Comparison of ENCODE assay signal across 1 mouse cellular context in genomic region chr9:107602068-107602648, GRCm38 (mm10).
TF ChIP-seq lines count a peak whose summit lies in the region.

No protein-coding gene starts in this region.

TF ChIP-seq in CH12.LX, 34 proteins besides CTCF, POLR2A, EP300 and RAD21 (continued from another document):
- TF ChIP-seq ZC3H11A (IDR thresholded peaks at IDR 0.05; ENCODE audit: low read depth, low read length) (peak; percentile 92), MAZ (IDR thresholded peaks at IDR 0.05; ENCODE audit: low read depth, low read length) (no peak), RCOR1 (conservative IDR thresholded peaks at IDR 0.05; ENCODE audit: low read depth, low read length) (no peak), HCFC1 (IDR thresholded peaks at IDR 0.05; ENCODE audit: low read depth, low read length) (peak; percentile 37; the same call in 1 of the 2 replicates), SMC3 (IDR thresholded peaks at IDR 0.05; ENCODE audit: low read depth, low read length) (peak; percentile 98), ELF1 (IDR thresholded peaks at IDR 0.05; ENCODE audit: low read depth, low read length) (peak; percentile 58), BHLHE40 (IDR thresholded peaks at IDR 0.05; ENCODE audit: low read depth, low read length) (peak; percentile 52; the same call in 1 of the 2 replicates), JUN (IDR thresholded peaks at IDR 0.05; ENCODE audit: insufficient read depth, low read depth, low read length) (no peak), IRF4 (IDR thresholded peaks at IDR 0.05; ENCODE audit: low read depth, low read length) (peak; percentile 74), MEF2A (IDR thresholded peaks at IDR 0.05; ENCODE audit: borderline replicate concordance, low read depth, low read length) (peak; percentile 49; the same call in 1 of the 2 replicates), TBP (conservative IDR thresholded peaks at IDR 0.05; ENCODE audit: low read depth, low read length) (no peak), ETS1 (conservative IDR thresholded peaks at IDR 0.05; ENCODE audit: low read depth, low read length) (no peak), E2F4 (IDR thresholded peaks at IDR 0.05; ENCODE audit: insufficient replicate concordance, low read depth, low read length) (no peak), MAX (IDR thresholded peaks at IDR 0.05; ENCODE audit: low read length) (peak; percentile 46; the same call in 1 of the 2 replicates), UBTF (IDR thresholded peaks at IDR 0.05; ENCODE audit: low read depth, low read length) (no peak), TCF12 (IDR thresholded peaks at IDR 0.05; ENCODE audit: low read depth, low read length) (peak; percentile 58), SIN3A (IDR thresholded peaks at IDR 0.05; ENCODE audit: low read length) (0 out of 2 replicates have a peak, but pooled peaks have one; percentile 61), MYC (IDR thresholded peaks at IDR 0.05; ENCODE audit: low read depth, low read length) (peak; percentile 73), GABPA (IDR thresholded peaks at IDR 0.05; ENCODE audit: insufficient replicate concordance, low read depth, low read length) (no peak), ZNF384 (IDR thresholded peaks at IDR 0.05; ENCODE audit: low read depth, low read length) (no peak), KAT2A (IDR thresholded peaks at IDR 0.05; ENCODE audit: insufficient replicate concordance, low read length) (no peak), MAFK (IDR thresholded peaks at IDR 0.05; ENCODE audit: insufficient replicate concordance, low read length) (no peak), PAX5 (IDR thresholded peaks at IDR 0.05; ENCODE audit: low read length) (no peak), USF1 (IDR thresholded peaks at IDR 0.05; ENCODE audit: low read depth, low read length) (no peak), MXI1 (IDR thresholded peaks at IDR 0.05; ENCODE audit: low read depth, low read length) (peak; percentile 19; the same call in 1 of the 2 replicates), NRF1 (IDR thresholded peaks at IDR 0.05; ENCODE audit: low read depth, low read length) (peak; percentile 48; the same call in 1 of the 2 replicates), JUND (conservative IDR thresholded peaks at IDR 0.05; ENCODE audit: low read depth, low read length) (0 out of 2 replicates have a peak, but pooled peaks have one; percentile 14)
